Mouse (Mus musculus): ENCODE measurements around the gene Olfr1141. TPM values are rescaled to one million over a fixed set of nuclear protein-coding genes. Genes with fewer than 3 reads are reported as not detected.

The Olfr1141 gene
- total RNA-seq (2021), result not detected
- long read RNA-seq, experiment 1, result 0 reads
- long read RNA-seq, experiment 2, result 0 reads

GRCm38 (mm10) chr2:87753891-87754290 lies at the start of gene Olfr1141:
TSS of gene Olfr1141 (minus strand) at chr2:87753991.
- no peak for DNase-seq

GRCm38 (mm10) chr2:87800292-87800691 lies 46.5 kb upstream of the Olfr1141 start, which contains the start of gene Olfr1143:
TSS of gene Olfr1143 (plus strand) at chr2:87800592.
- DNase-seq, result no peak

- DNase-seq, result no peak
These were observed 25.4 kb upstream of the Olfr1141 start, which contains the start of gene Olfr152 for GRCm38 (mm10) chr2:87779183-87779582. TSS of gene Olfr152 (plus strand) at chr2:87779483.

GRCm38 (mm10) chr2:87776143-87776542 lies 22.4 kb upstream of the Olfr1141 start:
- DNase-seq, result no peak

- no peak for DNase-seq
These were observed 10.3 kb downstream of the Olfr1141 start, which contains the start of gene Olfr1140 for GRCm38 (mm10) chr2:87743452-87743851. TSS of gene Olfr1140 (plus strand) at chr2:87743752.

GRCm38 (mm10) chr2:87739878-87740277 lies 13.9 kb downstream of the Olfr1141 start, which contains the start of gene Olfr1138:
TSS of gene Olfr1138 (minus strand) at chr2:87739978.
- DNase-seq, result no peak

- no peak for DNase-seq
These were observed 40.7 kb downstream of the Olfr1141 start, which contains the start of gene Olfr1137 for GRCm38 (mm10) chr2:87713079-87713478. TSS of gene Olfr1137 (minus strand) at chr2:87713179.

Other genes starting within 250 kb of the Olfr1141 start
- gene Pramel6, start 247.4 kb downstream of the Olfr1141 start, total RNA-seq (2021), result not detected
- gene Olfr153, start 222.2 kb downstream of the Olfr1141 start, total RNA-seq (2021), result not detected
- not detected for gene Olfr1128, start 208.4 kb downstream of the Olfr1141 start, total RNA-seq (2021)
- not detected for gene Olfr1129, start 180.1 kb downstream of the Olfr1141 start, total RNA-seq (2021)
- not detected for gene Olfr1130, start 147.8 kb downstream of the Olfr1141 start, total RNA-seq (2021)
- not detected for gene Olfr1131, start 126.9 kb downstream of the Olfr1141 start, total RNA-seq (2021)
- not detected for gene Olfr1132, start 116.5 kb downstream of the Olfr1141 start, total RNA-seq (2021)
- gene Olfr1133, start 106.6 kb downstream of the Olfr1141 start, total RNA-seq (2021), result not detected
- not detected for gene Olfr1134, start 95.5 kb downstream of the Olfr1141 start, total RNA-seq (2021)
- gene Olfr1135, start 80.3 kb downstream of the Olfr1141 start, total RNA-seq (2021), result not detected
- gene Olfr1136, start 60.0 kb downstream of the Olfr1141 start, total RNA-seq (2021), result not detected
- not detected for gene Olfr1137, start 40.8 kb downstream of the Olfr1141 start, total RNA-seq (2021)
- gene Olfr1138, start 14.0 kb downstream of the Olfr1141 start, total RNA-seq (2021), result not detected
- not detected for gene Olfr1140, start 10.2 kb downstream of the Olfr1141 start, total RNA-seq (2021)
- not detected for gene Olfr152, start 25.5 kb upstream of the Olfr1141 start, total RNA-seq (2021)
- not detected for gene Olfr1143, start 46.6 kb upstream of the Olfr1141 start, total RNA-seq (2021)
- not detected for gene Olfr1145, start 55.8 kb upstream of the Olfr1141 start, total RNA-seq (2021)
- gene Olfr1148, start 76.5 kb upstream of the Olfr1141 start, total RNA-seq (2021), result not detected
- not detected for gene Olfr1150-ps1, start 90.0 kb upstream of the Olfr1141 start, total RNA-seq (2021)
- gene Olfr1151, start 101.9 kb upstream of the Olfr1141 start, total RNA-seq (2021), result not detected
- not detected for gene Olfr1152, start 112.5 kb upstream of the Olfr1141 start, total RNA-seq (2021)
- gene Olfr1153, start 141.0 kb upstream of the Olfr1141 start, total RNA-seq (2021), result not detected
- gene Olfr1154, start 151.2 kb upstream of the Olfr1141 start, total RNA-seq (2021), result not detected
- gene Olfr1155, start 191.1 kb upstream of the Olfr1141 start, total RNA-seq (2021), result not detected
- not detected for gene Olfr1156, start 199.1 kb upstream of the Olfr1141 start, total RNA-seq (2021)
- not detected for gene Olfr1157, start 214.3 kb upstream of the Olfr1141 start, total RNA-seq (2021)
- not detected for gene Olfr74, start 220.7 kb upstream of the Olfr1141 start, total RNA-seq (2021)
- not detected for gene Olfr1158, start 236.1 kb upstream of the Olfr1141 start, total RNA-seq (2021)

Data from heart, adult 18-20 months (tissue).